Mouse (Mus musculus) telencephalon, adult 2 months (tissue): ENCODE data around the gene Rassf10.
"Not testable (repeated sequence)": the region's sequence is repeated elsewhere in the genome, so short reads cannot be mapped to it uniquely, and the experiment has no call there.

Experiments
- DNase-seq: peaks from one replicate; pipeline ENCODE4 v3.0.0-alpha.2; 2011; ENCODE audit warnings: low read depth, low spot score

Rassf10 gene

GRCm38 (mm10) chr7:112953777-112954291 is at the start of gene Rassf10:
Rassf10 (plus strand) TSS chr7:112953962.
- no peak for DNase-seq

GRCm38 (mm10) chr7:112906848-112907247 is 46.9 kb upstream of the Rassf10 start:
- no peak for DNase-seq

GRCm38 (mm10) chr7:112907468-112907867 is 46.3 kb upstream of the Rassf10 start:
- DNase-seq, result no peak

- no peak for DNase-seq
These were observed 44.6 kb upstream of the Rassf10 start for GRCm38 (mm10) chr7:112909164-112909563.

GRCm38 (mm10) chr7:112912969-112913368 is 40.8 kb upstream of the Rassf10 start:
- no peak for DNase-seq

GRCm38 (mm10) chr7:112915571-112915970 is 38.2 kb upstream of the Rassf10 start:
- DNase-seq, result peak; percentile 72

GRCm38 (mm10) chr7:112917613-112918278 is 36.0 kb upstream of the Rassf10 start:
- DNase-seq, result no peak

GRCm38 (mm10) chr7:112918279-112918991 is 35.3 kb upstream of the Rassf10 start:
- DNase-seq, result no peak

GRCm38 (mm10) chr7:112919845-112920244 is 33.9 kb upstream of the Rassf10 start:
- DNase-seq, result peak; percentile 39

- no peak for DNase-seq
These were observed 31.0 kb upstream of the Rassf10 start for GRCm38 (mm10) chr7:112922801-112923200.

- no peak for DNase-seq
These were observed 30.1 kb upstream of the Rassf10 start for GRCm38 (mm10) chr7:112923712-112924111.

GRCm38 (mm10) chr7:112930669-112931068 is 23.1 kb upstream of the Rassf10 start:
- DNase-seq, result no peak

- not testable (repeated sequence) for DNase-seq
These were observed 17.9 kb upstream of the Rassf10 start for GRCm38 (mm10) chr7:112935876-112936275.

GRCm38 (mm10) chr7:112937089-112937488 is 16.7 kb upstream of the Rassf10 start:
- DNase-seq, result no peak

- DNase-seq, result no peak
These were observed 14.8 kb upstream of the Rassf10 start for GRCm38 (mm10) chr7:112938959-112939358.

GRCm38 (mm10) chr7:112942567-112942966 is 11.2 kb upstream of the Rassf10 start:
- no peak for DNase-seq

- DNase-seq, result no peak
These were observed 10.7 kb upstream of the Rassf10 start for GRCm38 (mm10) chr7:112943056-112943455.

- no peak for DNase-seq
These were observed 7.1 kb upstream of the Rassf10 start for GRCm38 (mm10) chr7:112946706-112947105.

GRCm38 (mm10) chr7:112954351-112955102 is 765 bp downstream of the Rassf10 start:
- DNase-seq, result no peak

GRCm38 (mm10) chr7:112955103-112955827 is 1.5 kb downstream of the Rassf10 start:
- no peak for DNase-seq

- no peak for DNase-seq
These were observed 2.2 kb downstream of the Rassf10 start for GRCm38 (mm10) chr7:112955955-112956354.
